Mouse (Mus musculus) cerebellum, adult 2 months (tissue): Measurements from ENCODE around the gene Rnf186. TPM values are rescaled to one million over a fixed set of nuclear protein-coding genes. Genes with fewer than 3 reads are reported as not detected.
A peak's percentile ranks its signal among the peaks of the same experiment; 100 is the strongest.

ENCODE experiments used
- DNase-seq, 2 experiments: peaks; one replicate each; pipeline ENCODE4 v3.0.0; 2021
- H3K27ac ChIP-seq: fragments of 200-500 bp; 2 replicates; pipeline ENCODE4 v1.5.1; 2012; ENCODE audit warnings: low read length, control low read depth, inconsistent platforms; ENCODE audit not compliant: insufficient read depth
- H3K27me3 ChIP-seq: fragments of 200-500 bp; 2 replicates; pipeline ENCODE4 v1.6.1; 2012; ENCODE audit warnings: inconsistent platforms, mild to moderate bottlenecking, low read length, moderate library complexity; ENCODE audit not compliant: control insufficient read depth, insufficient read depth
- H3K4me1 ChIP-seq: fragments of 200-500 bp; 2 replicates; pipeline ENCODE4 v1.6.1; 2011; ENCODE audit warnings: low read length; ENCODE audit not compliant: control insufficient read depth, insufficient read depth
- H3K4me3 ChIP-seq: fragments of 200-500 bp; replicated peaks from 2 replicates; pipeline ENCODE3; 2011; ENCODE audit warnings: mild to moderate bottlenecking, low read depth, low read length, control low read depth; ENCODE audit not compliant: insufficient read depth
- CTCF ChIP-seq: fragments of 200-500 bp; IDR thresholded peaks from 2 replicates; pipeline ENCODE4 v1.5.1; 2011; ENCODE audit warnings: low read depth, mild to moderate bottlenecking, control low read depth, low read length, moderate library complexity, borderline replicate concordance; ENCODE audit not compliant: insufficient read depth
- POLR2A ChIP-seq: fragments of 200-500 bp; IDR thresholded peaks from 2 replicates; pipeline ENCODE4 v1.6.1; 2011; ENCODE audit warnings: low read length, control low read depth, borderline replicate concordance; ENCODE audit not compliant: insufficient read depth
- WGBS: fragments of 180-500 bp; shearing (Covaris S2); methylation state at CpG from one replicate; pipeline ENCODE4 v1.1.7; 2018; 5-methylcytosine and 5-hydroxymethylcytosine counted together
- polyA plus RNA-seq: library from polyadenylated mRNA; depleted of rRNA; stranded (reverse); fragments of >200 nt; gene quantifications from 2 replicates; pipeline ENCODE4 v1.2.3, GENCODE M21; 2012

Rnf186 gene
- polyA plus RNA-seq, 1 experiment: not detected

DNA sequence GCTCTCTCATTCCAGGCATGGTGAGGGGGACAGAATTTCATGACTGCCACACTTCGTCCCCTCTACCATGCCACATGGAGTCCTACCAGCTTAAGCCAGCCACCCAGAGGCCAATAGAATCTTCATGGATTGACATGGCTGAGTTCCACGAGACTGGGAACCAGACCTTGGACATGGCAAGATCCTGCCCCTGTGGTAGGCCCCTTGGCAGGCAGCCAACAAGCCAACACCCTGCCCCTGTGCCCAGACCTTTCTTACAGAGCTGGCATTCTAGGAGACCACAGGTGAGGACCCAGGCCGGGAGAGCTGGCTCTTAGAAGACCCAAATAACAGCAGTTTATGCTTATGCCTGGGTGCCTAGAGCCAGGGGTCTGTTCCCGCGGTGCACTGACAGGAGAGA is 1.0 kb upstream of the Rnf186 start:
- H3K27ac ChIP-seq: no peak overlapping the region
- DNase-seq: no peak
- H3K4me3 ChIP-seq: no peak overlapping the region
- no peak for TF ChIP-seq POLR2A
- no peak for TF ChIP-seq CTCF
- H3K27me3 ChIP-seq: no peaks in the 10 kb centered on the region
- no peaks in the 10 kb centered on the region for H3K4me1 ChIP-seq
- WGBS: 51% methylated on average over 5 of the region's 5 CpGs

DNA sequence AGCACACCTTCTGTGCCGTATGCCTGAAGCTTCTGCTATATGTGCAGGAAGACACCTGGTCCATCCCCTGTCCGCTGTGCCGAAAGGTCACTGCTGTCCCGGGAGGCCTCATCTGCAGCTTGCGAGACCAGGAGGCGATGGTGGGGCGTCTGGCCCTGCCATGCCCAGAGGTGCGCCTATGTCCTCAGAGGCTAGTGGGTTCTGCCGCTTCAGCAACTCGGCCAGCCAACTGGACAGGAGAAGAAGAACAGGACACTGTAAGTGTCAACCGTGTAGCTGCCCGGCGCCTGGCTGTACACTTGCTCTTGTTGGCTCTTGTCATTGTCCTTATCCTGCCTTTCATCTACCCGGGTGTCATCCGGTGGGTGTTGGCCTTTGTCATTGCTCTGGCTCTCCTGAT is 573 bp downstream of the Rnf186 start:
- Histone ChIP-seq H3K27ac (no peak overlapping the region), H3K4me1 (no peaks in the 10 kb centered on the region; the same call in 1 of the 2 replicates), H3K27me3 (no peaks in the 10 kb centered on the region), H3K4me3 (no peak overlapping the region)
- 92% methylated on average over 15 of the region's 15 CpGs for WGBS
- DNase-seq: no peak
- TF ChIP-seq CTCF (no peak), POLR2A (no peak)

DNA sequence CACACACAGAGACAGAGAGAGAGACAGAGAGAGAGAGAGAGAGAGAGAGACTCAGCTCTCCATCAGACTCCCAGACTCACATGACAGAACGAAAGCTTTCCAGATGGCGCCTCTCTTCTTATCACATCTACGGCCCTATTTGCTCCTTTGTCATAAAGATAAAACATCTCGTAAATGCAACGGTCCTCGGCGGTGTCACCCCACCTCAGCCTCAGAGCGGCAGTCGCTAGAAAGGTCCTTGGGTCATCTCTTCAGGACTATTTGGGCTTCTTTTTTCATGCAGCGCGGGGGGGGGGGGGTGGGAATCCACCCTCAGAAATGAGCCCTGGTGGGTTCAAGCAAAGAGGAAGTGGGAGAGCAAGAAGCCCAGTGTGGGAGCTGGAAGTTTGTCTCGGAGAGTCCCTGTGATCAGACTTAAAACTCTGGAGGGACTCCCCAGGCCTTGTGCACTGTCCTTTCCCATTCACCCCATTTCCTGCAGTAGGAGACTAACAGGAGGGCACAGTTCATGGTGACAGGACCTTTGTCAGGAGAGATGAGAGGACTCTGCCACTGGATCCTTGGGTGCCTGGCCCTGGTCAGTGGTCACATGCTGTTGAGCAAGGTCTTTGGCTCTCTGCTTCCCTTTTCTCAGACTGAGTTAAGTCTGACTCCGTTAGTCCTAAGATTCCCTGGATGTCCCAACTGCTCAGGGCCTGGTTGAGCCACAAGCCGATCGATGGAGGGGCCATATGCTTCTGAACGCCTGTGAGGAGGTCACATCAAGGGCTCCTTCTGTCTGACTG is 2.1 kb downstream of the Rnf186 start:
- TF ChIP-seq CTCF: no peak
- no peak overlapping the region for H3K4me3 ChIP-seq
- no peaks in the 10 kb centered on the region for H3K27me3 ChIP-seq
- no peak for DNase-seq
- H3K27ac ChIP-seq: no peak overlapping the region
- H3K4me1 ChIP-seq: no peaks in the 10 kb centered on the region; the same call in 1 of the 2 replicates
- WGBS: 86% methylated on average over 16 of the region's 16 CpGs

DNA sequence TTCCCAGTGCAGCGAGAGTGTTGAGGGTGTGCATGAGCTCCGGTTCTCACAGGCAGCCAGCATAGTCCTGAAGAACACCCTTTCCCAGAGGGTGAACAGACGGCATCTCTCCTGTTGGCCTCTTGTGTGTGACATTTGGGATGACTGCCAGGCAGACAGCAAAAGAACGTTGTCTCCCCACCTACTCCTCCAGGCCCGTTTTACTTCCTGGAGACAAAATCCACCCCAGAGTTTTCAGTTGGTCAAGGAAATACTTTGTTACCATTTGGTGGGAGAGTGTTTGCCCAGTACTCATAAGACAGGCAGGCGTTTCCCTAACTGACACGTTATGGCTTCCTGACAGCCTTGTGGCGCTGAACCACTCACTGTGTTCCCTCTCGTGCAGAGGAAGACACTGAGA is 2.8 kb downstream of the Rnf186 start:
- TF ChIP-seq CTCF (no peak), POLR2A (no peak)
- Histone ChIP-seq H3K27ac (no peak overlapping the region), H3K4me3 (no peak overlapping the region), H3K4me1 (no peaks in the 10 kb centered on the region; the same call in 1 of the 2 replicates), H3K27me3 (no peaks in the 10 kb centered on the region)
- 36% methylated on average over 9 of the region's 9 CpGs for WGBS
- DNase-seq: no peak

DNA sequence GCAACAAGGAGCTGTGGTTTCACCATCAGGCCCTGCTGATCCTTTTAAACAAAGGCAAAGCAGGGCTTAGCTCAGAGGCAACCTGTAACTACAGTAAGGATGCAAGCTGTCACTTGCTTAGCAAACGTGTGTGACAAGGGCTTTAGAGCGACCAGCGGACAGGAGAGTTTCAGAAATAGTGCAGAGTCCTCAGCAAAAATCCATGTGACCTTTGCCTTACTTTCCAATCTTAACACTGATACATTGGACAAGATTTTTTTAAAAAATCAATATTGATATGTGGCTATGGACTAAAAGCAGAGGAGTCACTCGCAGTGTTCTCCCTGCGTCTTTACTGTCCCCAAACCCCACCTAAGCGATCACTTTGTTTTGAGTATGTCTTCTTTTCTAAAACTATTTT is 4.5 kb downstream of the Rnf186 start:
- WGBS: 98% methylated on average over 6 of the region's 6 CpGs
- Histone ChIP-seq H3K27me3 (no peaks in the 10 kb centered on the region), H3K4me3 (no peak overlapping the region), H3K27ac (no peak overlapping the region), H3K4me1 (no peaks in the 10 kb centered on the region; the same call in 1 of the 2 replicates)
- no peak for DNase-seq
- no peak for TF ChIP-seq POLR2A
- no peak for TF ChIP-seq CTCF

DNA sequence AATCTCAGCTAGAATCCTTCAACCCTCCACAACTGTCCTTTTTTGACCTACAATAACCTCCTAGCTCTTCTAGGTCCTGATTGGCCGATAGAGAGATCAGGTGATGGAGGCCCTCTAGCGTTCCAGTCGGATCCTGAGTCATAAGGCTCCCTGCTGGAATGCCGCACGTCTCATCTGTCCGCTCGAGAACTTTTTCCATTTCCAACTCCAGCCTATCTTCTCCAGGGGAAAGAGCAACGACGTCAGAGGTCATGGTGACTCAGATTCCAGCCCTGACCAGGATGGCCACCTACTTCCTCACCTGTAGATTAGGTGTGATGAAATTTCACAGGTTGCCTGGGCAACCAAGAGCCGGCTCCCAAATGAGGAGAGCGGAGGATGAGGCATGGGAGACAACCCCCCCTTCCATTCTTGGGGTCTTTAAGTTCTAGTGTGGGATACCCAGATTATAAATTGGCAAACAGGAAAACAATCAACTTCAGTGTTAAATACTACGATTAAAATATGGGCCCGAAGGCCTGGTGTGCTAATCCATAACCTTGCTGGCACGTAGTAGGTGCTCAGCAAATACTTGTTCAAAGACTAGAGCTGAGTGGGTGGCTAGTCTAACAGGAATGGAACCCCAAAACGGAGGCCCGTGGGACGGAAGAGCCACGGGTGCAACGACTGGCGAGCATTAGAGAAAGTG is 5.4 kb downstream of the Rnf186 start:
- peak; percentile 15 to 32 for DNase-seq
- H3K27ac ChIP-seq: no peak overlapping the region
- peak overlapping the region; percentile 45 for H3K4me3 ChIP-seq
- WGBS: 31% methylated on average over 20 of the region's 20 CpGs
- TF ChIP-seq CTCF (no peak), POLR2A (no peak)
- H3K27me3 ChIP-seq: no peaks in the 10 kb centered on the region
- no peaks in the 10 kb centered on the region; the same call in 1 of the 2 replicates for H3K4me1 ChIP-seq

DNA sequence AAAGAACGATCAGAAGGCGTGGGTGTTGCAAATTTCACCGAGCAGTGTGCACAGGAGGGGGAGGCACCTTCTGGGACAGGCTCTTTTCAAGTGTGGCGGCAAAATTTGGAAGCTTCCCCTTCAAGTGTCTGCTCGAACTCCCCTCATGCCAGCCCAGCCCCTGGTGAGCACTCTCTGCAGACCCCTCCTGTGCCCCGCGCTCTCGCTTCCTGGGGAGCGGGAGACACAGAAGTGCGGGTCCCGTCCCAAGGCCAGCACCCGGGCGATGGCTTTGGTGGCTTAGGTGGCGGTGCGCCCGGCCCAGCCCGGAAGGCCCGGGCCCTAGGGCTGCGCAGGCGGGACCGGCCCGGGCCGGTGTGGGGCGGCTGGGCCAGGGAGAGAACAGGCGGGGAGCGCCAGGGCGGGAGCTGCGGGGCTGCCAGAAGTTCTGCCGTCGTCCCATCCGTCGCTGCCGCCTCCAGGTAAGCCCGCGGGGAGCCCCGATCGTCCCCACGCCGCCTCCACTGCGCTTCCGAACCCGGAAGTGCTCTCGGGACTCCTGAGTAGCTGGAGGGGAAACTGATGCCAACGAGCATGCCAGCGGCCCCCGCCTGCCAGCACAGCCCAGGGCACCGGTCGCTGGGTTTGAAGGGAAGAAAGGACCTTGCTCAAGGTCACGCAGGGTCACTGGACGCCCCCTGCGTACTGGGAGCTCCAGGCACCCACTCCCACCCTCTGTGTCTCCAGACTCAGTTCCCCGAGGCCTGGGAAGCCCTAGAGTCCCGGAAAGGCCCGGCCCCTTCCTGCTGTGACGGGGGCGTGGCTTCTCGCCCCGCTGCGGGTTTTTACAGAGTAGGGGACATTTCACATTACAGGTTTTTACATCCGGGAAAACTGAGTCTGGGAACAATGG is 6.2 kb downstream of the Rnf186 start, which contains the start of gene Tmco4:
Gene Tmco4, plus strand, starts transcription at position 62 of the 892 bp plus-strand sequence.
- H3K4me1 ChIP-seq: no peaks in the 10 kb centered on the region; the same call in 1 of the 2 replicates
- H3K4me3 ChIP-seq: peak within 1 kb of the TSS; percentile 45
- 4% methylated on average over 60 of the region's 60 CpGs for WGBS
- DNase-seq: peak; percentile 18 to 27
- H3K27ac ChIP-seq: no peak within 1 kb of the TSS
- no peaks in the 10 kb centered on the region for H3K27me3 ChIP-seq
- TF ChIP-seq POLR2A (no peak), CTCF (no peak)
